Mouse (Mus musculus) stomach, postnatal 0 days (tissue): ENCODE data around the gene Cux1.

Experiments
- CTCF ChIP-seq: IDR thresholded peaks from 2 replicates; pipeline ENCODE4 v1.5.1; 2016; ENCODE audit warnings: antibody characterized with exemption, low read depth, mild to moderate bottlenecking, moderate library complexity
- EP300 ChIP-seq: optimal IDR thresholded peaks from 2 replicates; pipeline ENCODE3; 2016; ENCODE audit warnings: antibody characterized with exemption

- TF ChIP-seq CTCF (no peak), EP300 (no peak)
Measured at GRCm38 (mm10) chr5:136543171-136543570, 24.1 kb downstream of the Cux1 start.
